Mouse (Mus musculus): ENCODE data around the gene Psmc6. TPM values are rescaled to one million over a fixed set of nuclear protein-coding genes. Genes with fewer than 3 reads are reported as not detected.

Gene Psmc6
- polyA plus RNA-seq, 1 experiment from 2014 or later = 175 TPM

DNA sequence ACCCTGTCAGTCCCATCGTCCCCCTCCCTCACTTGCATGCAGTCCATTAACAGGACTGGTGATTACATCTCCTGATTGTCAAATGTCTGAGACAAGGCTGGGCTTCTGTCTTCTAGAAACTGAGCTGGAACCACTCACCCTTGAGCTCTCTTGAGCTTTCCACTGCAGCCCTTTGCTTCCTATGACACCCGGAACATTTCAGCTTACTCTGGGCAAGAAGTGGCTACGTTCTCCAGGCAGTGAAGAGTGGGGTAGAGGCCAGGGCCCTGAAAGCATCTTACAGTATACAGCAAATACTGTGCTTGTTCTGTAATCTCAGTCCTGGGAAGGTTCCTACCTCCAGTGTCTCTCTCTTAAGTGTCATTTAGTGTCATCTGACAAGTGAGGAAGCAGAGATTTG lies 59.6 kb downstream of the Psmc6 start:
- ChIA-PET CTCF (interaction anchor here (1.3 to 2.2 kb wide), 2 partner anchors 8 to 34 kb away, joined by 3 to 5 read pairs; no protein-coding TSS in a partner anchor), POLR2A (interaction anchor here (1.1 to 1.3 kb wide), 2 partner anchors 9 to 10 kb away, joined by 3 to 4 read pairs; no protein-coding TSS in a partner anchor)
- DNase-seq (ENCODE audit: low read depth, low spot score) = no peak
- no peak for TF ChIP-seq CTCF (IDR thresholded peaks at IDR 0.05)
- peak; percentile 24 for ATAC-seq
- H3K27me3 ChIP-seq = no peaks in the 10 kb centered on the region
- in situ Hi-C loops (cut with MboI; ENCODE audit: low pct_unique_long_range_greater_than_20kb) = loop anchor here (25.0 kb wide), 1 partner anchor 1373 kb away; the partner anchor contains the start of gene Cdkn3

Other genes starting within 250 kb of the Psmc6 start
- 3.1 TPM for gene Gpr137c, start 110.1 kb upstream of the Psmc6 start, polyA plus RNA-seq (2021)
- gene Txndc16, start 109.5 kb upstream of the Psmc6 start, polyA plus RNA-seq (2021) = 19.2 TPM
- 74.1 TPM for gene Ero1l, start 11.0 kb upstream of the Psmc6 start, polyA plus RNA-seq (2021)
- 18.6 TPM for gene Styx, start 21.3 kb downstream of the Psmc6 start, polyA plus RNA-seq (2021)
- gene Gnpnat1, start 75.1 kb downstream of the Psmc6 start, polyA plus RNA-seq (2021) = 101 TPM
- gene Fermt2, start 200.3 kb downstream of the Psmc6 start, polyA plus RNA-seq (2021) = 144 TPM

All from Patski (cell line).